Mouse (Mus musculus) hematopoietic stem cell, adult 5-6 weeks (primary cell): ENCODE results near the gene Dnajc2. TPM values are rescaled to one million over a fixed set of nuclear protein-coding genes. Genes with fewer than 3 reads are reported as not detected.
"Not testable (repeated sequence)": the region's sequence is repeated elsewhere in the genome, so short reads cannot be mapped to it uniquely, and the experiment has no call there.

Source experiments
- ATAC-seq, 2 experiments: fragments of 125-278 bp in 1 of 2; replicated peaks in 1 of 2; 2 replicates each; pipeline ENCODE4 v1.8.0; 2016 to 2017; ENCODE audit warnings: inconsistent platforms in 2 of 2, mild to moderate bottlenecking in 2 of 2, moderate number of reproducible peaks in 2 of 2, low read depth in 1 of 2, moderate TSS enrichment in 1 of 2; ENCODE audit not compliant: low FRiP score in 2 of 2, poor library complexity in 2 of 2, severe bottlenecking in 2 of 2, insufficient read depth in 1 of 2, low TSS enrichment in 1 of 2
- total RNA-seq: library from RNA; stranded (forward); fragments of 172-1452, 232-1000 nt; gene quantifications from 2 replicates; pipeline ENCODE4 v1.2.3, GENCODE M21; 2017

Dnajc2 gene
- total RNA-seq, 1 experiment from 2014 or later, result 210 TPM

- no peak for ATAC-seq
These were observed 67.8 kb downstream of the Dnajc2 start for GRCm38 (mm10) chr5:21717165-21717715.

GRCm38 (mm10) chr5:21714447-21714846 is 70.6 kb downstream of the Dnajc2 start:
- ATAC-seq, result no peak

- no peak for ATAC-seq
These were observed 72.8 kb downstream of the Dnajc2 start for GRCm38 (mm10) chr5:21712127-21712715.

- not testable (repeated sequence) for ATAC-seq
These were observed 77.0 kb downstream of the Dnajc2 start for GRCm38 (mm10) chr5:21708011-21708410.

Other genes starting within 250 kb of the Dnajc2 start
- gene Lrrc17, start 241.7 kb downstream of the Dnajc2 start, total RNA-seq, result not detected in 2 replicates
- gene Fbxl13, start 139.6 kb downstream of the Dnajc2 start, total RNA-seq, result 0.56 TPM in 1 of 2 replicates, not detected in the other
- gene Armc10, start 139.4 kb downstream of the Dnajc2 start, total RNA-seq, result 77.6 and 103 TPM in 2 replicates
- 1.6 TPM in 2 replicates for gene Napepld, start 83.9 kb downstream of the Dnajc2 start, total RNA-seq
- gene Pmpcb, start 48.1 kb downstream of the Dnajc2 start, total RNA-seq, result 96.5 and 138 TPM in 2 replicates
- 75.9 and 87.3 TPM in 2 replicates for gene Psmc2, start within 50 bp of the Dnajc2 start, total RNA-seq
- not detected in 2 replicates for gene Slc26a5, start 80.4 kb upstream of the Dnajc2 start, total RNA-seq